Mouse (Mus musculus) C2C12 (cell line): Measurements from ENCODE around the gene Bcor. TPM values are rescaled to one million over a fixed set of nuclear protein-coding genes. Genes with fewer than 3 reads are reported as not detected.
A peak's percentile ranks its signal among the peaks of the same experiment; 100 is the strongest.

Experiments used
- H3K27me3 ChIP-seq: one replicate; pipeline ENCODE4 v1.6.1; 2011; ENCODE audit not compliant: control insufficient read depth, insufficient read depth, insufficient read length
- H3K36me3 ChIP-seq: one replicate; pipeline ENCODE4 v1.6.1; 2011; ENCODE audit not compliant: control insufficient read depth, insufficient read depth
- H3K4me3 ChIP-seq: one replicate; pipeline ENCODE4 v1.5.1; 2011; ENCODE audit warnings: mild to moderate bottlenecking, control low read depth; ENCODE audit not compliant: poor library complexity, insufficient read depth, severe bottlenecking
- H3K79me2 ChIP-seq: one replicate; pipeline ENCODE4 v1.6.1; 2011; ENCODE audit not compliant: control insufficient read depth, insufficient read depth
- H3K79me3 ChIP-seq: one replicate; pipeline ENCODE4 v1.6.1; 2011; ENCODE audit warnings: low read depth, control low read depth
- H3ac ChIP-seq: one replicate; pipeline ENCODE3; 2011; ENCODE audit warnings: low read depth; ENCODE audit not compliant: control insufficient read depth, insufficient read length
- CEBPB ChIP-seq: IDR thresholded peaks from one replicate; pipeline ENCODE4 v1.6.1; 2011; ENCODE audit warnings: low read depth, mild to moderate bottlenecking, control low read depth, moderate library complexity
- CTCF ChIP-seq: IDR thresholded peaks from one replicate; pipeline ENCODE4 v1.5.1; 2011; ENCODE audit not compliant: control insufficient read depth, insufficient read depth, insufficient read length
- FOSL1 ChIP-seq: IDR thresholded peaks from one replicate; pipeline ENCODE4 v1.8.0; 2011; ENCODE audit warnings: mild to moderate bottlenecking, low read length; ENCODE audit not compliant: poor library complexity, insufficient read depth, severe bottlenecking
- MAX ChIP-seq: IDR thresholded peaks from one replicate; pipeline ENCODE4 v1.6.1; 2011; ENCODE audit warnings: mild to moderate bottlenecking, control low read depth
- MYOD1 ChIP-seq: IDR thresholded peaks from one replicate; pipeline ENCODE4 v1.6.1; 2011; ENCODE audit warnings: low read depth; ENCODE audit not compliant: control insufficient read depth, insufficient read length
- MYOG ChIP-seq: IDR thresholded peaks from one replicate; pipeline ENCODE4 v1.6.1; 2011; ENCODE audit not compliant: control insufficient read depth, insufficient read length; ENCODE audit errors: extremely low read depth
- USF1 ChIP-seq: IDR thresholded peaks from one replicate; pipeline ENCODE4 v1.6.1; 2011; ENCODE audit warnings: low read depth, mild to moderate bottlenecking, control low read depth, moderate library complexity
- polyA plus RNA-seq: library from polyadenylated mRNA; unstranded; fragments of >200 nt; fragmentation: generic; extraction: Trizol; gene quantifications from one replicate; pipeline ENCODE4 v1.2.1, GENCODE M21; 2012; ENCODE audit warnings: missing spikeins

Gene Bcor
- polyA plus RNA-seq, 1 experiment: 15.2 TPM

- H3K27me3 ChIP-seq: no peaks in the 10 kb centered on the region
Measured at GRCm38 (mm10) chrX:12000620-12001019, 159.5 kb downstream of the Bcor start.

GRCm38 (mm10) chrX:11999951-12000350, 160.2 kb downstream of the Bcor start:
- Histone ChIP-seq H3K4me3 (no peak overlapping the region), H3K79me3 (no peaks in the 10 kb centered on the region), H3ac (no peak overlapping the region), H3K79me2 (no peaks in the 10 kb centered on the region), H3K27me3 (no peaks in the 10 kb centered on the region), H3K36me3 (no peaks in the 10 kb centered on the region)
- TF ChIP-seq MYOG (no peak), CTCF (no peak), CEBPB (no peak), MAX (no peak), USF1 (no peak), MYOD1 (no peak), FOSL1 (no peak)

More at GRCm38 (mm10) chrX:12000620-12001019, 159.5 kb downstream of the Bcor start:
- H3K4me3 ChIP-seq: no peak overlapping the region
- H3K79me2 ChIP-seq: no peaks in the 10 kb centered on the region
- H3K36me3 ChIP-seq: no peaks in the 10 kb centered on the region
- TF ChIP-seq MYOD1 (no peak), USF1 (no peak), CTCF (no peak), CEBPB (no peak), MYOG (no peak), MAX (no peak), FOSL1 (no peak)
- no peak overlapping the region for H3ac ChIP-seq
- H3K79me3 ChIP-seq: no peaks in the 10 kb centered on the region

- H3K79me2 ChIP-seq: no peaks in the 10 kb centered on the region
- H3K36me3 ChIP-seq: no peaks in the 10 kb centered on the region
- H3K4me3 ChIP-seq: no peak overlapping the region
- no peaks in the 10 kb centered on the region for H3K27me3 ChIP-seq
- no peak for TF ChIP-seq CTCF
- peak; percentile 13 for TF ChIP-seq MAX
- peak overlapping the region; percentile 57 for H3ac ChIP-seq
- H3K79me3 ChIP-seq: no peaks in the 10 kb centered on the region
Measured at GRCm38 (mm10) chrX:11998934-11999336, 161.2 kb downstream of the Bcor start.

- Histone ChIP-seq H3K4me3 (no peak overlapping the region), H3ac (no peak overlapping the region), H3K36me3 (no peaks in the 10 kb centered on the region), H3K79me3 (no peaks in the 10 kb centered on the region), H3K27me3 (no peaks in the 10 kb centered on the region), H3K79me2 (no peaks in the 10 kb centered on the region)
- no peak for TF ChIP-seq MYOG
- TF ChIP-seq CTCF: no peak
- TF ChIP-seq MYOD1: no peak
- TF ChIP-seq CEBPB: no peak
- TF ChIP-seq FOSL1: no peak
- no peak for TF ChIP-seq USF1
- TF ChIP-seq MAX: no peak
Measured at GRCm38 (mm10) chrX:11996891-11997290, 163.3 kb downstream of the Bcor start.

GRCm38 (mm10) chrX:11996489-11996888, 163.7 kb downstream of the Bcor start:
- no peak overlapping the region for H3K4me3 ChIP-seq
- H3K36me3 ChIP-seq: no peaks in the 10 kb centered on the region
- TF ChIP-seq USF1 (no peak), MYOG (no peak), FOSL1 (no peak), CEBPB (no peak), CTCF (no peak), MYOD1 (no peak), MAX (no peak)
- H3K79me2 ChIP-seq: no peaks in the 10 kb centered on the region
- H3ac ChIP-seq: no peak overlapping the region
- H3K27me3 ChIP-seq: no peaks in the 10 kb centered on the region
- H3K79me3 ChIP-seq: no peaks in the 10 kb centered on the region

DNA sequence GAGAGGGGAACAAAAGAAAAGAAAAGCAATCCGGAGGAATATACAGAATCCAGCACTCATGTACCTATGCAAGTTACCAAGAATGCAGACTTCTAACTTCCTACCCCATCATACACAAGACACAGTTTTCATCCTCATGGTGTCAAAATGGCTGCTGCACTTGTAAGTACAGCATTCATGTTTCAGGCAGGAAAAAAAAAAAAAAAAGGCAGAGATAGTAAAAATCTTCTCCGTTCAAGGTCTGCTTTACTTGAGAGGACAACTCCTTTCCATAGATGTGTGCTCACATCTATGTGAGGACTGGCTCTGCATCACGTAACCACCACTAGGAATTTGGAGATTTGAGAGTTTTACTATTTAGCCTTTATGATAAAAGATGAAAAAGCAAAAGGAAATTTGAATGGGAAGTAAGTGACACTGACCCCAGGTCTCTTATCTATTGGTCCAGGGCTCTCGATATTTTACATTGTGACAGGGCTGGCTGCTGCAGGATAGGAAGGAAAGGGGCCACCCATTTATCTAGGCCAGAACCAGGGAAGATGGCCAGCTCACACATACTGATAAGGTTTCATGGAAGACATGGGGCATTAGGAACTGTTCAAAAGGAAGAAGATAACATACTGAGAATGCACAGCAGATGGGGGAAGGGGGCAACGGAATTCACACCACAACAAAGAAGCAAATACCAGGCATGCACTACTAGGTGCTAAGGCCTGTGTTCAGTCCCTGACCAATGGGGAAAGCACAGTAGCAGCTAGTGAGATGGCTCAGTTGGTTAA, 166.3 kb downstream of the Bcor start:
- no peak overlapping the region for H3K4me3 ChIP-seq
- no peaks in the 10 kb centered on the region for H3K27me3 ChIP-seq

More for the DNA sequence above, 166.3 kb downstream of the Bcor start:
- Histone ChIP-seq H3K79me2 (no peaks in the 10 kb centered on the region), H3ac (no peak overlapping the region), H3K79me3 (no peaks in the 10 kb centered on the region), H3K36me3 (no peaks in the 10 kb centered on the region)
- TF ChIP-seq FOSL1 (no peak), CTCF (no peak), MAX (no peak), CEBPB (no peak), USF1 (no peak), MYOD1 (no peak), MYOG (no peak)
